In genomic region chr6:136239416-136239815, GRCm38 (mm10) we compare ENCODE assay signal across 6 mouse cellular contexts.
"Had no signal": no experiment of that assay in that cellular context is flagged by ENCODE, and none has a peak within 500 bp of the region (broad histone marks: within the 10 kb centered on the region; RNA-seq: fewer than 3 reads in every experiment).

No protein-coding gene starts in this region.

- DNase-seq: right cerebral cortex, postnatal 14 days; thymus, postnatal 36 days had no signal

- H3K4me1 ChIP-seq: limb, embryonic 15.5 days; liver, embryonic 12.5 days; stomach, embryonic 15.5 days had no signal

- H3K27ac ChIP-seq: limb, embryonic 15.5 days; liver, embryonic 12.5 days; midbrain, embryonic 12.5 days; stomach, embryonic 15.5 days had no signal

- H3K4me3 ChIP-seq: limb, embryonic 15.5 days; liver, embryonic 12.5 days; midbrain, embryonic 12.5 days; stomach, embryonic 15.5 days had no signal
